Mouse (Mus musculus): ENCODE measurements around the gene Acer1.
A peak's percentile ranks its signal among the peaks of the same experiment; 100 is the strongest.

- TF ChIP-seq CTCF (conservative IDR thresholded peaks at IDR 0.05; ENCODE audit: low read length), result peak; percentile 95
- TF ChIP-seq NANOG (IDR thresholded peaks at IDR 0.05; ENCODE audit: borderline replicate concordance, low read length), result no peak
Observed at GRCm38 (mm10) chr17:56935363-56936131, 46.4 kb downstream of the Acer1 start, which contains the start of gene Mllt1.

All from E14TG2a.4 (cell line).